Mouse (Mus musculus): ENCODE data around the gene Mad1l1.

Gene Mad1l1

DNA sequence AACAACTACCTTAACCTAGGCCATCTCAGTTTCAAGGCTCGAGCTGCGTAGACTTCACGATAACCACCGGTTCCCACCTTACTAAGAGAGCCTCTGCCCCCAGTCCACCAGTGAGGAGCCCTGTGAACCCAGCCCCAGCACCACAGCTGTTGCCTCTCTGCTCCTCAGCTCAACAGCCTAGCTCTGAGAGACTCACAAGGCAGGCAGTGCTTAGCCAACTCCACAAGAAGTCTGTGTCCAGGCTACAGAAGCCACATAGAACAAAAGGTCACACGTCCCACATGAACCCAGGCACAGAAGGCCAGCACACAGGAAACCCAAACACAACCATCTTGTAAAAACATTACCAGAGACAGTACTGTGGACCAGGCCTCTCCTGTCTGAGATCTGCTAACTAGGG is 62.7 kb downstream of the Mad1l1 start:
- DNase-seq (ENCODE audit: low spot score), result no peak

DNA sequence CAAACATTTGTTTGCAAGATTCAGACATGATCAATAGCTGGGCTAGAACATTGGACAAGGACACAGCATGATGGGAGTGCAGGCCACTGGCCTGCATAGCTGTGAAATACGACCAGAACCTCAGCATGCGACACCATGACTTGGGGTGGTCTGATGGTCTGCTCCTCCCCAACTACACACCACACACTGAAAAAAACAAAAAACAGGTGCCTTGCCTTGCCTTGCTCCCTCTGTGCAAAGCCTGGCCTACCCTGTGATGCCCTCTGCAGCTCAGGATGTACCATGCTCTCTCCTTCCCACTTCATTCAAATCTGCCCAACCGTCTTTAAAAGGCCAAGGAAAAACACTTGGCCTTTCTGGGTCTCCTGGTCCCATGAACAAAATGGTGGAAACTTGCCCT is 63.3 kb downstream of the Mad1l1 start:
- DNase-seq (ENCODE audit: low spot score), result no peak

- no peak for DNase-seq (ENCODE audit: low spot score)
These were observed 63.9 kb downstream of the Mad1l1 start for GRCm38 (mm10) chr5:140257439-140257838.

DNA sequence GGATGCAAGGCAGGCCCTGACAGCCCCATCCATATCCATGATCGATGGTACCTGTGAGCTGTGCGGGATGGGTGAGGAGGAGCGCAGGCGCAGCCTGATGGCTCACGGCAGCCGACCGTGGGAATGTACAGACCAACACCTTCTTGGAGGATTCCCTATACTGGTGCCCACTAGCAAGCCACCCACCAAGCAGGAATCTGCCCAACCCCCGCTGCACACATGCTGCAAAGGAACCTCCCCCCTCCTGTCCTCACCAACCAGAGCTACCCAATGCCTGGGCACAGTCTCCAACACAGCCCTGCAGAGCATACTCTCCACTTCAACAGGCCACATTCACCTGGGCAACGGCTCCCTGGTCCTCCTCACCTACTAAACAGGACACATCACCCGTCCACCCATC is 64.7 kb downstream of the Mad1l1 start:
- no peak for DNase-seq (ENCODE audit: low spot score)

DNA sequence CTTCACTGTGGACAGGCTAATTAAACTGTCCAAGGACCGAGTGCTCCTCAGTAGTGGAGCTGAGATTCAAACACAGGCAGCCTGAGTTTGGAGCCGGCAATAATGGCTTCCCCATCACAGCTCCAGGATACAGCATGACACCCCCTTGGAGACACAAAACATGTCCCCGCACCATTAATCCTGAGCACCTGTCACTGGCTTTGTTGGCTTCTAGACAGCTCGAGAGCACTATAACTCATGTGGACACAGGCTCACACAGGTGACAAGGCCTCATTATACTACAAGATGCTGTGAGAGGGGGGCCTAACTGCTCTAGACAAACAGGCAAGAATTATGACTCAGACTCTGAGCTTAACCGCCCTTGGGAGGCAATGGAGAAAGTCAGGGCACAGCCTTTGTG is 66.1 kb downstream of the Mad1l1 start:
- no peak for DNase-seq (ENCODE audit: low spot score)

- no peak for DNase-seq (ENCODE audit: low spot score)
These were observed 66.7 kb downstream of the Mad1l1 start for GRCm38 (mm10) chr5:140254656-140255055.

- DNase-seq (ENCODE audit: low spot score), result no peak
These were observed 69.4 kb downstream of the Mad1l1 start for GRCm38 (mm10) chr5:140251989-140252388.

GRCm38 (mm10) chr5:140250370-140250769 is 71.0 kb downstream of the Mad1l1 start:
- no peak for DNase-seq (ENCODE audit: low spot score)

DNA sequence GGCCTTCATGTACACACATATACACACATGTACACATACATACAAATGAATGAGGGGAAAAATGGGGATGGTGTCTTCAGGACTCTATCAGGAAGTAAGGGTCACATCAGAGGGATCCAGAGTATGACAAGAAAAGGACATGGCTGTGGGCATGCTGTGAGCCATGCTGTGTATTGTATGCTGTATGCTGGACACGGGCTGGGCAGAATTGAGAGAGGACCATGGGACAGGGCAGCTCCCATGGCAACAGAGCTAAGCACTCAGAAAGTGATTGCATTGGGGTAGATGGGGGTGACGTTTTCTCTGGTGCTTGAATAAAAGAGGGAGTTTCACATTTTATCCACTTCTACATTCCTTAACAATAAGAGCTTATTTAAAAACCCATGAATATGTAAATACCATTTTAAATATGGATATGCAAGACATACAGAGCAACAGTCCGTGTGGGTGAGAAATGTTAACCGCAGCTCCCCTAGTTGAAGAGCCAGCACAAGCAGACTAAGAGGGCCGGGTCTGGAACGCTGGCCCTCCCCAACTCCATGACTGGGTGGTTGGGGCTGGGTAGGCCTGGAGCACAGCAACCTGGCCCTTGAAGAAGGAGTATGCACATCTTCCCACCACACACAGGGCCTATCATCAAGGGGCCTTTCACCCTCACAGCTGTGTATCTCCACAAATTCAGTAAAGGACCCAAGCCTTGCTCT is 71.8 kb downstream of the Mad1l1 start:
- DNase-seq (ENCODE audit: low spot score), result no peak

GRCm38 (mm10) chr5:140248101-140248500 is 73.3 kb downstream of the Mad1l1 start:
- DNase-seq (ENCODE audit: low spot score), result no peak

- no peak for DNase-seq (ENCODE audit: low spot score)
These were observed 81.1 kb downstream of the Mad1l1 start for GRCm38 (mm10) chr5:140240235-140240634.

DNA sequence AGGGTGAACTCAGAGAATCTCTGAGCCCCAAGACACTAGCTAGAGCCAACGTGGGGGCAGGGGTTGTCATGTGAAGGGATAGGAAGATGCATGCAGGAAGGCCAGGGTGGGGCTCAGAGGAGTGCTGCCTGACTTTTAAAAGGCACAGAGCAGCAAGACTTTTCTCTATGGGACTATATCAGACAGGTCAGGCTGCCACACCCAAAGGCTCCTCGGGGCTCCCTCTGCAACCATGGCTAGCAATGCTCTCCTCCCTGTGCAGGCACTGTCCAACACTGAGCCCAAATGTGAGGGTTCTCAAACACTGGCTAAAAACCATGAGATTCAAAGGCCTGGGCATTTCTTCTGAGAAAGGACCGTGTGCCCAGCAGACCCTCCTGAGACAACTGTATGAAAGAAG is 82.5 kb downstream of the Mad1l1 start:
- no peak for DNase-seq (ENCODE audit: low spot score)

GRCm38 (mm10) chr5:140230818-140231217 is 90.5 kb downstream of the Mad1l1 start:
- no peak for DNase-seq (ENCODE audit: low spot score)

DNA sequence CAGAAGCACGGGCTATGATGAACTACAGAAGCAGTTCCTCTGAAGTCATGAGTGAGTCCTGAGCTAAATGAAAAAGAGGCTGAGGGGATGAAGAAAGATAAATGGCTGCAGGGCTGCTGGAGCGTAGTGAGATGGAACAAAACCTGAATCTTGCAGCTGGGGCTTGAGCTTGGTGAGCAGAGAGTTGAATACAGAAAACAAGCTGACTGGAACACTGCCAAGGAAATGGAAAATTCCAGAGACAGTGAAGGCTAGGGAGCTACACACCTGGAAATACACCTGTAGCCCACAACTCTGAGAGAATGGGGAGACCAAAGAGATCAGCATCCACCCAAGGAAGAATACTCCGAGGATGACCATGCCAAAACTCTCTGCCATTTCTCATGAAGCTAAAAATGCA is 93.0 kb downstream of the Mad1l1 start:
- no peak for DNase-seq (ENCODE audit: low spot score)

- DNase-seq (ENCODE audit: low spot score), result no peak
These were observed 94.5 kb downstream of the Mad1l1 start for GRCm38 (mm10) chr5:140226871-140227270.

DNA sequence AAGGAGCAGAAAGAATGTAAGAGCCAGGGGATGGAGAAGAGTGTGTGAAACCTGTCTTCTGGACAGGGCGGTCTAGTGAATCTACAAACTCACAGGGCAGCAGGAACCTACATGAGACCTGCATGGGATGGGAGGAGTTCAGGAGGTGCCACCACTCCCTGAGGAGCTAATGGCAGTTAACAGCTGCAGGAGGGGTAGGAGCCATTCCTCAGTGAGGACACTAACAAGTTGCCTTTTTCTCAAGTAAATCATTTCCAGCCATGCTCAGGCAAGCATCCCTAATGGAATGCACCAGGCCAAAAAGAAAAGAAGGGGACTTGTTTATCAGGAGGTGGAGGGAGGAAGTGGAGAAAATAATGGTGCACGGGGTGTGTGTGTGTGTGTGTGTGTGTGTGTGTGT is 95.5 kb downstream of the Mad1l1 start:
- DNase-seq (ENCODE audit: low spot score), result no peak

DNA sequence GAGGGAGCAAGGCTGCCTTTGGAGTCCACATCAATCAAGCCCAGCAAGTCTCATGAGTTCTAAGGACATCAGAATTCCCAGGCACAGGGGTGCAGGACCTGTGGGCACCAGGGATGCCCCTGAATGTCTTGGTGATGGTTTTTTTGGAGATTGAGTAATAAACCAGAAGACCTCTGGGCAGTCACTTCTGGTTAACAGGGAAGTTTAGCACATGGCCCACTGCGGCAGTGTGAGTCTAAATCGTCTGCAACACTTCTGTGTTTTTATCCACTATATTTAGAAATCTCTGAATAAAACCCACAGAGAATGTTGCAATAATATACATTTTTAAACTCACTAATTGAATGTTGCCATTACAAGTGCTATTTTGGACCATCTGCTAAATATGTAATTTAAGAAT is 96.2 kb downstream of the Mad1l1 start:
- DNase-seq (ENCODE audit: low spot score), result no peak

GRCm38 (mm10) chr5:140223070-140224053 is 98.0 kb downstream of the Mad1l1 start:
- no peak for DNase-seq (ENCODE audit: low spot score)

DNA sequence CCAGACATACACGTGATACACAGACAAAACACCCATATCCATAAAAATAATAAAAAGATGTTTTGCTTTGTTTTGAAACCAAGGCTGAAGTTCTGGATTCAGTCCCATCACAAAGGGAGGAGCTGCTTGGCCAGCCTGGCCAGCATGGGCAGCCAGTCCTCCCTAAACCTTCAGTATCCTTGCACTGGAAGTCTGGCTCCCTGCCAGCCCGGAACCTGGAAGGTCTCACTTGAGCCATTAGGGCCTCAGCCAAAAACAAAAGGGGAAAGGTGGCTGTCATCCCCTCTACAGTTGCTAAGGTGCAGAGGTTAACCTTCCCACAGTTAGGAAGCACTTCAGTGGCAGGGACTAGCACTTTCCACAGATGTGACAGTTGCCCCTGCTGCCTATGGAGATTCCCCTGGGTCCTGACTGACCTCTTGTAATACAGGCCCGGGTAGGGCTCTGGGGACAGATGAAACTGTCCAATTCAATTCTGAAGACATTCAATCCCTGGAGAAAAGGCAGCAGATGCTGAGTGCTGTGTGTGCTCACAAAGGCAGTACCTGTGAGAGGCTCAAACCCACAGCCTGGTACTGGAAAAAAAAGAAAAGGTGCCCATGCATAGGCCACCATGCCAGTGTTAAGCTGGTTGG is 100.2 kb downstream of the Mad1l1 start:
- DNase-seq (ENCODE audit: low spot score), result no peak

DNA sequence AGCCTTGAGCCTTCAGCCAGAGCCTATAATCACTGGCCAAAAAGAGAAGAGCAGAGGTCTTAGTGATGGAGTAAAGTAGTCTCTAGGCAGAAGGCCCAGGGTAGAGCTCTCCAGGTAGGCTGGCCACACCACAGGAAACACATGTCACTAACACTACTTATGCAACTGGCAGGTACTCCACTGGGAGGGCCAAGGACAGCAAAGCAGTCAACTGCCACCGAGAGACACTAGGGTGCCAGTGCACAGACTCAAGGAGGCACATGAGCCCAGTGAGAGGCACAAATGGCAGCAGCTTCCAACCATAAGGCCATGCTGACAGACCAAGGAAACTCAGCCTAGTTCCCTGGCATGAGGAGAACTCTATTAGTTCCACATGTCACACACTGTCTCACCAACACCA is 102.1 kb downstream of the Mad1l1 start:
- no peak for DNase-seq (ENCODE audit: low spot score)

DNA sequence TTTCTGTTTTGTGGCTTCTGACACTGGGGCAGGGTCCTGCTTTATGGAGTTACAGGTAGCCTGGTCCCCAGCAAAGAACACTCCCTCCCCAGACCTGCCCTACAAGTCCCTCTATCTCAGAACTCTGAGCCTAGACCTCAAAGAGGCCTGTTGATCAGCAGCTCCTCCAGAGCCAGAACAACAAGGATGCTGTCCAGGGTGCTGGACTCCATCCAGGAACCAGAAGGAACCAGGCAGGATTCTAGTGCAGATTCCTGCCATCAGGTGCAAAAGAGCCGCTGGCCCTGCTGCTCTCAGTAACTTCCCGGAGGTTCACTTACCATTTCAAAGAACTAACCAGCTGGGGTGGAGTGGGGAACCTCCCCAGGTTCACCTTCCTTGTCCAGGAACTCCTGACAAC is 103.5 kb downstream of the Mad1l1 start:
- DNase-seq (ENCODE audit: low spot score), result no peak

- no peak for DNase-seq (ENCODE audit: low spot score)
These were observed 104.3 kb downstream of the Mad1l1 start for GRCm38 (mm10) chr5:140217083-140217482.
